Mouse (Mus musculus): Measurements from ENCODE around the gene Prkar1a. TPM values are rescaled to one million over a fixed set of nuclear protein-coding genes. Genes with fewer than 3 reads are reported as not detected.
A peak's percentile ranks its signal among the peaks of the same experiment; 100 is the strongest.
"Not testable (repeated sequence)": the region's sequence is repeated elsewhere in the genome, so short reads cannot be mapped to it uniquely, and the experiment has no call there.

Gene Prkar1a
- polyA plus RNA-seq, 1 experiment: 145 TPM

DNA sequence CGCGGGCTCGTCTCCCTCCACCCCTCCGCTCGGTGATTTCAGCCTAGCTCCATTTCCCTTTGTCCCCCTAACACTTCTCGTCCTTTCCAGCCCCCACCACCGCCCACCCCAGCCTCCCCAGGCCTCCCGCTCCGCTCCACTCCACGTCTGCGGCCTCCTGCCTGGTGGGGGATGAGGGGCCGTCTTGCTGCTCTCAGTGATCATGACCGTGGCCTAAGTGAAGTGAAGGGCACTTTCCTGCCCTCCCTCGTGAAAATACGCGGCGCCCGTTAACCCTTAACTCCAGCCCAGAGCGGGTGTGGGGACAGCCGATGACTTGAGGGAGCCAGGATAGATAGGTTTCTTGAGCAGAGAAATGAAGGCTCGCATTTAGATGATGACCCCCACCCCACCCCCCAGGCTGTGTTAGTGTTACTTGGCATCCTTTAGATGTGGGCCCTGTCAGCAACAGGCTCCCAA, 2.4 kb downstream of the Prkar1a start:
- H3K36me3 ChIP-seq (ENCODE audit: control insufficient read depth, insufficient read depth, low read length): peaks cover 18% of the 10 kb centered on the region
- 0% methylated on average over 21 of the region's 21 CpGs for WGBS
- H3K4me1 ChIP-seq (replicated peaks; ENCODE audit: control insufficient read depth, insufficient read depth, low read length): peaks cover 18% of the 10 kb centered on the region
- H3K27me3 ChIP-seq (ENCODE audit: control insufficient read depth, insufficient read depth, low read length): no peaks in the 10 kb centered on the region
- H3K4me3 ChIP-seq (ENCODE audit: control insufficient read depth, insufficient read depth, low read length): peak overlapping the region; percentile 78
- H3K27ac ChIP-seq (ENCODE audit: control insufficient read depth, insufficient read depth, low read length): peak overlapping the region; percentile 15; the same call in 1 of the 2 replicates
- TF ChIP-seq CTCF (IDR thresholded peaks at IDR 0.05; ENCODE audit: borderline replicate concordance, control insufficient read depth, extremely low read depth, insufficient read depth, low read length, poor library complexity) (no peak), POLR2A (IDR thresholded peaks at IDR 0.05; ENCODE audit: control insufficient read depth, extremely low read depth, insufficient read depth, low read length, poor library complexity) (no peak)
- DNase-seq: peak; percentile 45

- peaks cover 25% of the 10 kb centered on the region for H3K36me3 ChIP-seq (ENCODE audit: control insufficient read depth, insufficient read depth, low read length)
- 74% methylated on average over 6 of the region's 6 CpGs for WGBS
- no peak overlapping the region for H3K27ac ChIP-seq (ENCODE audit: control insufficient read depth, insufficient read depth, low read length)
- no peak for DNase-seq
- TF ChIP-seq POLR2A (IDR thresholded peaks at IDR 0.05; ENCODE audit: control insufficient read depth, extremely low read depth, insufficient read depth, low read length, poor library complexity) (no peak), CTCF (IDR thresholded peaks at IDR 0.05; ENCODE audit: borderline replicate concordance, control insufficient read depth, extremely low read depth, insufficient read depth, low read length, poor library complexity) (no peak)
- peaks cover 18% of the 10 kb centered on the region for H3K4me1 ChIP-seq (replicated peaks; ENCODE audit: control insufficient read depth, insufficient read depth, low read length)
- no peaks in the 10 kb centered on the region for H3K27me3 ChIP-seq (ENCODE audit: control insufficient read depth, insufficient read depth, low read length)
- no peak overlapping the region for H3K4me3 ChIP-seq (ENCODE audit: control insufficient read depth, insufficient read depth, low read length)
These were observed 3.3 kb downstream of the Prkar1a start for GRCm38 (mm10) chr11:109652505-109652904.

DNA sequence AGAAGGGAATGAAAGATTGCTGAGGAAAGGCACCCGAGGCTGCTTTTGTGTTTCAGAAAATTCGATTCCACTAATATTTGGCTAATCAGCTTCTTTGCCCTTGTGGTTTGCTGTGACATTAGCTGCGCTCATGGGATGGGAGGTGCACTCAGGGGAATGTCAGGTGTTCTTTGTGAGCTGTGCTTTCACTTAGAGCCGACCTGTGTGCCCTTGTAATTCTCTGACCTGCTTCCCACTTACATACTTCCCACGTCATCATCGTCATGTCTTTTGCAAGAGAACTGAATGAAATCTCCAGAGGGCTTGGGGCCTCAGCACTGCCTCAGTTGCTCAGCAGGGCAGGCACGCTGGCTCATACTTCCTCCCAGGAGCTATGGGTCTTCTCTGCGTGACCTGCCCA, 4.0 kb downstream of the Prkar1a start:
- H3K4me1 ChIP-seq (replicated peaks; ENCODE audit: control insufficient read depth, insufficient read depth, low read length): peaks cover 18% of the 10 kb centered on the region
- H3K4me3 ChIP-seq (ENCODE audit: control insufficient read depth, insufficient read depth, low read length): no peak overlapping the region
- 71% methylated on average over 8 of the region's 8 CpGs for WGBS
- no peak for TF ChIP-seq POLR2A (IDR thresholded peaks at IDR 0.05; ENCODE audit: control insufficient read depth, extremely low read depth, insufficient read depth, low read length, poor library complexity)
- no peak for TF ChIP-seq CTCF (IDR thresholded peaks at IDR 0.05; ENCODE audit: borderline replicate concordance, control insufficient read depth, extremely low read depth, insufficient read depth, low read length, poor library complexity)
- no peaks in the 10 kb centered on the region for H3K27me3 ChIP-seq (ENCODE audit: control insufficient read depth, insufficient read depth, low read length)
- no peak overlapping the region for H3K27ac ChIP-seq (ENCODE audit: control insufficient read depth, insufficient read depth, low read length)
- H3K36me3 ChIP-seq (ENCODE audit: control insufficient read depth, insufficient read depth, low read length): peaks cover 25% of the 10 kb centered on the region
- no peak for DNase-seq

- Histone ChIP-seq H3K36me3 (ENCODE audit: control insufficient read depth, insufficient read depth, low read length) (peaks cover 25% of the 10 kb centered on the region), H3K27ac (ENCODE audit: control insufficient read depth, insufficient read depth, low read length) (no peak overlapping the region), H3K27me3 (ENCODE audit: control insufficient read depth, insufficient read depth, low read length) (no peaks in the 10 kb centered on the region), H3K4me3 (ENCODE audit: control insufficient read depth, insufficient read depth, low read length) (no peak overlapping the region), H3K4me1 (replicated peaks; ENCODE audit: control insufficient read depth, insufficient read depth, low read length) (peaks cover 9% of the 10 kb centered on the region)
- TF ChIP-seq CTCF (IDR thresholded peaks at IDR 0.05; ENCODE audit: borderline replicate concordance, control insufficient read depth, extremely low read depth, insufficient read depth, low read length, poor library complexity) (no peak), POLR2A (IDR thresholded peaks at IDR 0.05; ENCODE audit: control insufficient read depth, extremely low read depth, insufficient read depth, low read length, poor library complexity) (no peak)
- WGBS: 95% methylated on average over 6 of the region's 6 CpGs
- DNase-seq: no peak
These were observed 5.4 kb downstream of the Prkar1a start for GRCm38 (mm10) chr11:109654581-109654980.

DNA sequence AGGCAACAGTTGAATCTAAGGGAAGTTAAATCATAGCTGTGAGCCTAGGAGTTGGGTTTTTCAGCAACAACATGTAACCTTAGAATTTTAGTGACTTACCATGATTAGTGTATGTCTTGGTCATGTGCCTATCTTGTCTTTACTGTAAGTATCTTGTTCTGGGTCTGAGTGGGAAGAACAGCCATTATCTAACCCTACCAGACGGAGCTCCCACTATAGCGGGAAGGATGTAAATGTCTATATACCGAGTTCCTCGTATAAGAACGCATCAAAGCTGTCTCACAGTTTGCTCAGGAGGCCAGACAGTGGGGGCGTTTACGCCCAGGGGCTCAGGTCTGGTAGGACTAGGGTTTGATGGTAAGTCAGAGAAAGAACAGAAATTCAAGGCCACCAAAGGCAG, 7.0 kb downstream of the Prkar1a start:
- no peaks in the 10 kb centered on the region for H3K27me3 ChIP-seq (ENCODE audit: control insufficient read depth, insufficient read depth, low read length)
- H3K27ac ChIP-seq (ENCODE audit: control insufficient read depth, insufficient read depth, low read length): no peak overlapping the region
- peaks cover 41% of the 10 kb centered on the region for H3K36me3 ChIP-seq (ENCODE audit: control insufficient read depth, insufficient read depth, low read length)
- no peak overlapping the region for H3K4me3 ChIP-seq (ENCODE audit: control insufficient read depth, insufficient read depth, low read length)
- H3K4me1 ChIP-seq (replicated peaks; ENCODE audit: control insufficient read depth, insufficient read depth, low read length): peaks cover 6% of the 10 kb centered on the region; the same call in 1 of the 2 replicates
- no peak for DNase-seq
- 91% methylated on average over 7 of the region's 7 CpGs for WGBS
- TF ChIP-seq CTCF (IDR thresholded peaks at IDR 0.05; ENCODE audit: borderline replicate concordance, control insufficient read depth, extremely low read depth, insufficient read depth, low read length, poor library complexity): no peak
- no peak for TF ChIP-seq POLR2A (IDR thresholded peaks at IDR 0.05; ENCODE audit: control insufficient read depth, extremely low read depth, insufficient read depth, low read length, poor library complexity)

- H3K36me3 ChIP-seq (ENCODE audit: control insufficient read depth, insufficient read depth, low read length): peaks cover 70% of the 10 kb centered on the region
- not testable (repeated sequence) for DNase-seq; H3K27me3 ChIP-seq (ENCODE audit: control insufficient read depth, insufficient read depth, low read length); H3K27ac ChIP-seq (ENCODE audit: control insufficient read depth, insufficient read depth, low read length); H3K4me1 ChIP-seq (replicated peaks; ENCODE audit: control insufficient read depth, insufficient read depth, low read length); H3K4me3 ChIP-seq (ENCODE audit: control insufficient read depth, insufficient read depth, low read length)
- 95% methylated on average over 8 of the region's 8 CpGs for WGBS
These were observed 11.3 kb downstream of the Prkar1a start for GRCm38 (mm10) chr11:109660526-109660925.

- TF ChIP-seq POLR2A (IDR thresholded peaks at IDR 0.05; ENCODE audit: control insufficient read depth, extremely low read depth, insufficient read depth, low read length, poor library complexity): no peak
- TF ChIP-seq CTCF (IDR thresholded peaks at IDR 0.05; ENCODE audit: borderline replicate concordance, control insufficient read depth, extremely low read depth, insufficient read depth, low read length, poor library complexity): no peak
- H3K27me3 ChIP-seq (ENCODE audit: control insufficient read depth, insufficient read depth, low read length): no peaks in the 10 kb centered on the region
- no peak for DNase-seq
- no peaks in the 10 kb centered on the region for H3K4me1 ChIP-seq (replicated peaks; ENCODE audit: control insufficient read depth, insufficient read depth, low read length)
- H3K36me3 ChIP-seq (ENCODE audit: control insufficient read depth, insufficient read depth, low read length): peaks cover 88% of the 10 kb centered on the region
- no peak overlapping the region for H3K4me3 ChIP-seq (ENCODE audit: control insufficient read depth, insufficient read depth, low read length)
- WGBS: 93% methylated on average over 13 of the region's 13 CpGs
- H3K27ac ChIP-seq (ENCODE audit: control insufficient read depth, insufficient read depth, low read length): no peak overlapping the region
These were observed 15.1 kb downstream of the Prkar1a start for GRCm38 (mm10) chr11:109664293-109664692.

Data from thymus, adult 2 months (tissue).